Mouse (Mus musculus) E14TG2a.4 (cell line): ENCODE data around the gene Dmd.

Experiments
- H3K27me3 ChIP-seq: 2 replicates; pipeline ENCODE4 v1.6.1; 2014; ENCODE audit warnings: low read length, control low read depth; ENCODE audit not compliant: insufficient read depth
- H3K36me3 ChIP-seq: 2 replicates; pipeline ENCODE4 v1.6.1; 2014; ENCODE audit warnings: low read length, control low read depth; ENCODE audit not compliant: insufficient read depth
- H3K4me1 ChIP-seq: replicated peaks from 2 replicates; pipeline ENCODE4 v1.6.1; 2014; ENCODE audit warnings: low read depth, low read length, control low read depth
- H3K4me3 ChIP-seq: replicated peaks from 2 replicates; pipeline ENCODE4 v1.5.1; 2014; ENCODE audit warnings: mild to moderate bottlenecking, low read length
- H3K9me3 ChIP-seq: 2 replicates; pipeline ENCODE4 v1.6.1; 2014; ENCODE audit warnings: low read length, control low read depth
- CTCF ChIP-seq: conservative IDR thresholded peaks from 2 replicates; pipeline ENCODE4 v1.5.1; 2014; ENCODE audit warnings: low read length
- NANOG ChIP-seq: IDR thresholded peaks from 2 replicates; pipeline ENCODE4 v1.6.1; 2014; ENCODE audit warnings: borderline replicate concordance, low read length, mixed read lengths
- POU5F1 ChIP-seq: IDR thresholded peaks from 2 replicates; pipeline ENCODE4 v1.6.1; 2014; ENCODE audit warnings: low read length, borderline replicate concordance

Dmd gene

GRCm38 (mm10) chrX:85093354-85093753 lies 2144.7 kb downstream of the Dmd start:
- Histone ChIP-seq H3K9me3 (no peaks in the 10 kb centered on the region), H3K27me3 (no peaks in the 10 kb centered on the region), H3K36me3 (no peaks in the 10 kb centered on the region), H3K4me1 (peaks cover 5% of the 10 kb centered on the region; the same call in 1 of the 2 replicates), H3K4me3 (no peak overlapping the region)
- TF ChIP-seq NANOG (no peak), CTCF (no peak), POU5F1 (no peak)

GRCm38 (mm10) chrX:85098691-85099090 lies 2150.0 kb downstream of the Dmd start:
- H3K36me3 ChIP-seq: 0 out of 2 replicates have a peak, but pooled peaks cover 8% of the 10 kb centered on the region
- TF ChIP-seq NANOG (no peak), POU5F1 (no peak), CTCF (no peak)
- H3K4me3 ChIP-seq: no peak overlapping the region
- peaks cover 8% of the 10 kb centered on the region for H3K4me1 ChIP-seq
- no peaks in the 10 kb centered on the region for H3K9me3 ChIP-seq
- no peaks in the 10 kb centered on the region for H3K27me3 ChIP-seq

GRCm38 (mm10) chrX:85112418-85112817 lies 2163.7 kb downstream of the Dmd start:
- Histone ChIP-seq H3K36me3 (peaks cover 19% of the 10 kb centered on the region), H3K4me1 (no peaks in the 10 kb centered on the region), H3K9me3 (no peaks in the 10 kb centered on the region), H3K27me3 (no peaks in the 10 kb centered on the region), H3K4me3 (no peak overlapping the region)
- TF ChIP-seq NANOG (no peak), CTCF (no peak), POU5F1 (no peak)

- Histone ChIP-seq H3K27me3 (no peaks in the 10 kb centered on the region), H3K4me3 (no peak overlapping the region; the same call in 1 of the 2 replicates), H3K4me1 (peaks cover 8% of the 10 kb centered on the region), H3K36me3 (no peaks in the 10 kb centered on the region), H3K9me3 (no peaks in the 10 kb centered on the region)
- TF ChIP-seq CTCF (no peak), NANOG (no peak), POU5F1 (no peak)
Observed at GRCm38 (mm10) chrX:85132706-85133105, 2184.0 kb downstream of the Dmd start.

DNA sequence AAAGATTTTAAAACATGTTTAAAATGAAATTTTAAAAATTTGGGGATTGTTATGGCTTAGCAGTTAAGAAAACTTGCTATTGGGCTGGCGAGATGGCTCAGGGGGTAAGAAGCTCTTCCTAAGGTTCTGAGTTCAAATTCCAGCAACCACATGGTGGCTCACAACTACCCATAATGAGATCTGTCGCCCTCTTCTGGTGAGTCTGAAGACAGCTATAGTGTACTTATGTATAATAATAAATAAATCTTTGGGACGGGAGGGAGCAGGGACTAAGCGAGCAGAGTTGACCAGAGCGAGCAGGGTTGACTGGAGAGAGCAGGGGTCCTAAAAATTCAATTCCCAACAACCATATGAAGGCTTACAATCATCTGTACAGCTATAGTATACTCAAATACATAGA lies 2188.6 kb downstream of the Dmd start:
- Histone ChIP-seq H3K9me3 (no peaks in the 10 kb centered on the region), H3K4me1 (peaks cover 8% of the 10 kb centered on the region), H3K36me3 (peaks cover 7% of the 10 kb centered on the region; the same call in 1 of the 2 replicates), H3K27me3 (no peaks in the 10 kb centered on the region), H3K4me3 (no peak overlapping the region)
- TF ChIP-seq CTCF (0 out of 2 replicates have a peak, but pooled peaks have one; percentile 5), POU5F1 (no peak)

- no peaks in the 10 kb centered on the region for H3K27me3 ChIP-seq
- H3K9me3 ChIP-seq: no peaks in the 10 kb centered on the region
- TF ChIP-seq CTCF (peak; percentile 95), POU5F1 (no peak), NANOG (no peak)
- no peak overlapping the region for H3K4me3 ChIP-seq
- no peaks in the 10 kb centered on the region for H3K36me3 ChIP-seq
- H3K4me1 ChIP-seq: no peaks in the 10 kb centered on the region
Observed at GRCm38 (mm10) chrX:85171264-85171663, 2222.6 kb downstream of the Dmd start.

GRCm38 (mm10) chrX:85187565-85187964 lies 2238.9 kb downstream of the Dmd start:
- TF ChIP-seq POU5F1: no peak
- TF ChIP-seq NANOG: no peak
- TF ChIP-seq CTCF: no peak
- Histone ChIP-seq H3K9me3 (no peaks in the 10 kb centered on the region), H3K4me1 (no peaks in the 10 kb centered on the region), H3K4me3 (no peak overlapping the region), H3K27me3 (no peaks in the 10 kb centered on the region), H3K36me3 (peaks cover 3% of the 10 kb centered on the region)

DNA sequence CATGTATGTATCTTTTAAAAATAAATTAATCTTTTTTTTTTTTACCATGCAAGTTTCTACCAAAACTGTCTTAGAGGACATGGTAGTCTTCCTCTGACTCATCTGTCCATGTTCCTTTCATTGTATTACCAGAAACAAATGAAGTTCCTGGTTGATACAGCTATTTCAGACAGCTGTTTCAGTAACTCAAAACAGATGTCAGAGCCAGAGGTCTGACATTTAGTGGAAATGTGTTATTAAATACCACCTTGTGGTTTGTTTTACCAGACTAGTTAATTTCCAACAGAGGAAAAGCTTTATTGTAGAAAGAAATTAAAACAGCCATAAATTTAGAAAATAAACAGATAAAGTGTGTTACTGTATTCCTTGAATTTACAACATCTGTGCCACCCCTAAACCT lies 2245.2 kb downstream of the Dmd start:
- Histone ChIP-seq H3K27me3 (no peaks in the 10 kb centered on the region), H3K4me1 (no peaks in the 10 kb centered on the region), H3K36me3 (peaks cover 3% of the 10 kb centered on the region), H3K4me3 (no peak overlapping the region), H3K9me3 (no peaks in the 10 kb centered on the region)
- TF ChIP-seq NANOG (no peak), POU5F1 (no peak), CTCF (no peak)

- no peaks in the 10 kb centered on the region for H3K4me1 ChIP-seq
- TF ChIP-seq CTCF (no peak), NANOG (no peak), POU5F1 (no peak)
Observed at GRCm38 (mm10) chrX:85197688-85198087, 2249.0 kb downstream of the Dmd start.

More at GRCm38 (mm10) chrX:85197688-85198087, 2249.0 kb downstream of the Dmd start:
- H3K27me3 ChIP-seq: no peaks in the 10 kb centered on the region
- H3K36me3 ChIP-seq: no peaks in the 10 kb centered on the region
- H3K4me3 ChIP-seq: no peak overlapping the region
- H3K9me3 ChIP-seq: no peaks in the 10 kb centered on the region
